Mouse (Mus musculus) bone marrow macrophage, adult 2 months (primary cell): Measurements from ENCODE around the gene Fblim1. TPM values are rescaled to one million over a fixed set of nuclear protein-coding genes. Genes with fewer than 3 reads are reported as not detected.
A peak's percentile ranks its signal among the peaks of the same experiment; 100 is the strongest.

Source experiments
- H3K27ac ChIP-seq: 2 replicates; pipeline ENCODE4 v1.5.1; 2012; ENCODE audit warnings: low read depth, low read length; ENCODE audit not compliant: insufficient read depth
- H3K4me1 ChIP-seq: 2 replicates; pipeline ENCODE4 v1.6.1; 2012; ENCODE audit warnings: low read length; ENCODE audit not compliant: control insufficient read depth, insufficient read depth
- H3K4me3 ChIP-seq: 2 replicates; pipeline ENCODE4 v1.5.1; 2012; ENCODE audit warnings: mild to moderate bottlenecking, low read length, moderate library complexity; ENCODE audit not compliant: insufficient read depth
- CTCF ChIP-seq: IDR thresholded peaks from 2 replicates; pipeline ENCODE4 v1.5.1; 2012; ENCODE audit warnings: low read depth, mild to moderate bottlenecking, low read length, moderate library complexity
- POLR2A ChIP-seq: IDR thresholded peaks from 2 replicates; pipeline ENCODE4 v1.6.1; 2012; ENCODE audit warnings: mild to moderate bottlenecking, low read depth, low read length, borderline replicate concordance
- polyA plus RNA-seq: library from polyadenylated mRNA; stranded (reverse); fragments of >200 nt; gene quantifications from 2 replicates; pipeline ENCODE4 v1.2.4, GENCODE M21; 2012; ENCODE audit not compliant: missing spikeins, insufficient read depth, insufficient read length

Fblim1 gene
- polyA plus RNA-seq, 1 experiment: 65.0 TPM

GRCm38 (mm10) chr4:141643118-141643855 is 37.4 kb upstream of the Fblim1 start:
- peaks cover 49% of the 10 kb centered on the region for H3K4me1 ChIP-seq
- no peak for TF ChIP-seq CTCF
- TF ChIP-seq POLR2A: no peak
- peak overlapping the region; percentile 95 for H3K27ac ChIP-seq
- peak overlapping the region; percentile 24; the same call in 1 of the 2 replicates for H3K4me3 ChIP-seq

GRCm38 (mm10) chr4:141641961-141642811 is 36.3 kb upstream of the Fblim1 start:
- Histone ChIP-seq H3K4me3 (peak overlapping the region; percentile 30), H3K4me1 (peaks cover 47% of the 10 kb centered on the region), H3K27ac (peak overlapping the region; percentile 95)
- TF ChIP-seq POLR2A (no peak), CTCF (no peak)

DNA sequence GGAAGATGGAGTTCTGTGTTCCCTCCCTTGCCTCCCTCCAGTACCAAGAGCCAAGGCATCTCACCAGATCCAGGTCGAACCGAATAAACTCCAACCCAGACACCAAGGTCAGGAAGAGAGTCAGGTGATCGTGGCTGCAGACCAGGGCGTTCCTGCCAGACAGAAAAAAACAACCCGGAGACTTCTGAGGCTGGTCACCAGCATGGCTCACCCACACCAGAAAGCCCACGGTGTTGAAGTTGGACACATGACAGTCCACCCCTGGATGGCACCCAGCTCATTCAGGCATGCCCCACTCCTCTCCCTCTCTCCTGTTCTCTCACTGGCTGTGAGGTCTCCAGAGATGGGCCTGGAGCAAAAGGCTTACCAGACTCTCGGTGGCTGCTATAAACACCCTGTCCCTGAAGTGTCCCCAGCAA is 35.5 kb upstream of the Fblim1 start:
- Histone ChIP-seq H3K27ac (peak overlapping the region; percentile 95), H3K4me3 (peak overlapping the region; percentile 30), H3K4me1 (peaks cover 39% of the 10 kb centered on the region)
- TF ChIP-seq POLR2A (no peak), CTCF (no peak)

DNA sequence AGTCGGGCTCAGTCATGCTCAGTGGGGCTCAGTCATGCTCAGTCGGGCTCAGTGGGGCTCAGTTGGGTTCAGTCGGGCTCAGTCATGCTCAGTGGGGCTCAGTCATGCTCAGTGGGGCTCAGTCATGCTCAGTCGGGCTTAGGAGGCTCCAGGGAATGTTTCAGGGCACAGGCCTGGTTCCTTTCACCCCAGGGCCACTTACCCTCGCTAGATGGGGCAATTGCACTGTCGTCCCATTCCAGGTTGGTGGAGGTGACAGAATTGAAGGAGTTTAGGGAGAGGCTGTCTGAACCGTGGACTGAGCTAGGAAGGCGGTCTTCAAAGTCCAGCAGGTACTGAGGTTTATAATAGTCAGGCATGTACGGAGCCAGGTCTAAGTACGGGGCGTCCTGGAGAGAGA is 33.6 kb upstream of the Fblim1 start:
- peaks cover 25% of the 10 kb centered on the region for H3K4me1 ChIP-seq
- no peak for TF ChIP-seq POLR2A
- TF ChIP-seq CTCF: no peak
- H3K4me3 ChIP-seq: no peak overlapping the region
- H3K27ac ChIP-seq: no peak overlapping the region

GRCm38 (mm10) chr4:141636693-141637092 is 30.8 kb upstream of the Fblim1 start:
- no peak overlapping the region for H3K4me3 ChIP-seq
- TF ChIP-seq POLR2A (no peak), CTCF (no peak)
- H3K4me1 ChIP-seq: peaks cover 3% of the 10 kb centered on the region
- no peak overlapping the region for H3K27ac ChIP-seq

GRCm38 (mm10) chr4:141635991-141636390 is 30.1 kb upstream of the Fblim1 start:
- Histone ChIP-seq H3K4me3 (no peak overlapping the region), H3K4me1 (no peaks in the 10 kb centered on the region), H3K27ac (no peak overlapping the region)
- TF ChIP-seq CTCF (no peak), POLR2A (no peak)

DNA sequence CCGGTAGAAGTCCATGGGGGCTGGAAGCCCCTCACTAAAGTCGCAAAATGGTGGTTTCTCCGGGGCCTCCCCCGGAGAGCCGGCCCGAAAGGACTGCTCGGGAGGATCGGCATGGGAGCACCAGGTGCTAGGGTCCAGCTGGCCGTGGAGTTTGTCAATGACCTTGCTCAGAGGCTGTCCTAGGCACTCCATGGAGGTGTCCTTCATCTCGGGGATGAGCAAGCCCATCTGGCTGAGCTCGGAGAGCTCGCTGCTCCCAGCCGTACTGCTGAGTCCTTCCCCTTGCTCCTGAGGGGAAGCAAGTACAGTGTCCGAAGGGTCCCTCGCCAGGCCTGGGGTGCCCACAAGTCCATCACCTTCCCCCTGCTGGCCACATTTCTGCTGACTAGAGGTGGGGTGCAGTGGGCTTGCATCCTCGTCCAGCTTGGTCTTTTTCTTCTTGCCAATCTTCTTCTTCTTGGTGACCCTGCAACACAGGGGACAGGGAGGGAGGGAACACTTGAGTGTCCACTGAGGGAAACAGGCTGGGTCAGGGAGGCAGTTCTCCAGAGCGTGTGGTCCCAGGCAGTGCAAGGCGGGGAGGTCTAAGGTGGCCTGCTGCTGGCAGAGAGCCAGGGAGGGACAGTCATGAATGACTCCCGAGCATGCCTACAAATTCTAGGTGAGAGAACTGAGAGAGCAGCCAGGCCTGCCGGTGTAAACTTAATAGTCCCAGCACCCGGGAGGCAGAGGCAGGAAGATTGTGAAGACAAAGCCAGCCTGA is 26.4 kb upstream of the Fblim1 start:
- TF ChIP-seq CTCF (no peak), POLR2A (no peak)
- Histone ChIP-seq H3K4me1 (no peaks in the 10 kb centered on the region), H3K27ac (no peak overlapping the region), H3K4me3 (no peak overlapping the region)

GRCm38 (mm10) chr4:141631250-141631649 is 25.4 kb upstream of the Fblim1 start:
- TF ChIP-seq POLR2A: no peak
- TF ChIP-seq CTCF: no peak
- H3K27ac ChIP-seq: no peak overlapping the region
- H3K4me1 ChIP-seq: no peaks in the 10 kb centered on the region
- H3K4me3 ChIP-seq: no peak overlapping the region

DNA sequence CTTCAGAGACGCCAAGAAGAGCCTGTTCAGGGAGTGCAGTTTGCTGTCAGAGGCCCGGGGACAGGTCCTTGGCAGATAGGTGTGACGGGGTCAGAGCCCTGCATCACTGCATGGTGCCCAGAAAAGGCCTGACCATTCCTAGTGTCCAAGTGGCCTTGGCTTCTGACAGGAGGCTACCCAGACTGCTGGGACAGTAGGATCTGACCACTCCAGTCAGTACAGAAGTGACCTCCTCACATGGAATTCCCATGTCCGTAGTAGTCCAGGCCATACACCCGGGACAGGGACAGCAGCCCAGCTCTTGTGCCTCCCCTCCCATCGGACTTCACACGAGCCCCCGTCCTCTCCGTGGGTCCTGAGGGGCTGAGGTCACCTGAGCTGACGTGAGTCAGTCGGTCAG is 24.1 kb upstream of the Fblim1 start:
- Histone ChIP-seq H3K4me3 (no peak overlapping the region), H3K27ac (no peak overlapping the region), H3K4me1 (peaks cover 3% of the 10 kb centered on the region; the same call in 1 of the 2 replicates)
- TF ChIP-seq CTCF: no peak
- TF ChIP-seq POLR2A: no peak

DNA sequence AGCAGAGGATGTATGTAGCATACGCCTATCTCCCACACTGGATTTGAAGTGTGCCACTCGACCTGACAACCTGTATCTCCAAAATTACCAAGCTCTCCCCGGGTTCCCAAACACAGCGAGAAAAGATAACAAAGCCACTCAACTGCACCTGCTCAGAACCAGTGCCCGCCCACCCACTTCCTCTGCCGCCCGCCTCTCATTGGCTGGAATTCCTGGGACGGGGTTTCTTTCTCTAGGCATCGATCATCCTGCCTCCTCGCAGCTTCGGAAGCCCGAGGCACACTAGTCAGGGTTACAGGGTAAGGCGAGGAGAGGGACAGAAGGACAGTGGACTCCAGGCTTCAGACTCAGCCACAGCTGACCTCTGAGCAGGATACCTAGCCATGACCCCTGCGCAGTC is 22.8 kb upstream of the Fblim1 start:
- H3K27ac ChIP-seq: no peak overlapping the region
- no peak overlapping the region for H3K4me3 ChIP-seq
- no peak for TF ChIP-seq POLR2A
- TF ChIP-seq CTCF: no peak
- peaks cover 17% of the 10 kb centered on the region for H3K4me1 ChIP-seq
